Mouse (Mus musculus) E14TG2a.4 (cell line): ENCODE measurements at regions not wholly inside any gene's neighbourhood (a gene's known extent, or its start where the extent isn't known, plus 50 kb on each side); places are given as distances from the start of the nearest gene placed in this dataset.

Source experiments
- H3K27me3 ChIP-seq: 2 replicates; pipeline ENCODE4 v1.6.1; 2014; ENCODE audit warnings: low read length, control low read depth; ENCODE audit not compliant: insufficient read depth
- H3K36me3 ChIP-seq: 2 replicates; pipeline ENCODE4 v1.6.1; 2014; ENCODE audit warnings: low read length, control low read depth; ENCODE audit not compliant: insufficient read depth
- H3K4me1 ChIP-seq: replicated peaks from 2 replicates; pipeline ENCODE4 v1.6.1; 2014; ENCODE audit warnings: low read depth, low read length, control low read depth
- H3K4me3 ChIP-seq: replicated peaks from 2 replicates; pipeline ENCODE4 v1.5.1; 2014; ENCODE audit warnings: mild to moderate bottlenecking, low read length
- H3K9me3 ChIP-seq: 2 replicates; pipeline ENCODE4 v1.6.1; 2014; ENCODE audit warnings: low read length, control low read depth
- CTCF ChIP-seq: conservative IDR thresholded peaks from 2 replicates; pipeline ENCODE4 v1.5.1; 2014; ENCODE audit warnings: low read length
- NANOG ChIP-seq: IDR thresholded peaks from 2 replicates; pipeline ENCODE4 v1.6.1; 2014; ENCODE audit warnings: borderline replicate concordance, low read length, mixed read lengths
- POU5F1 ChIP-seq: IDR thresholded peaks from 2 replicates; pipeline ENCODE4 v1.6.1; 2014; ENCODE audit warnings: low read length, borderline replicate concordance

GRCm38 (mm10) chr15:62191641-62192040 is 1268.8 kb upstream of the A1bg start:
- TF ChIP-seq POU5F1 (no peak), NANOG (no peak), CTCF (no peak)
- peaks cover 24% of the 10 kb centered on the region for H3K4me1 ChIP-seq
- H3K36me3 ChIP-seq: peaks cover 52% of the 10 kb centered on the region
- no peaks in the 10 kb centered on the region for H3K9me3 ChIP-seq
- no peaks in the 10 kb centered on the region for H3K27me3 ChIP-seq
- no peak overlapping the region for H3K4me3 ChIP-seq

- Histone ChIP-seq H3K9me3 (no peaks in the 10 kb centered on the region), H3K27me3 (no peaks in the 10 kb centered on the region), H3K4me1 (peaks cover 24% of the 10 kb centered on the region), H3K4me3 (no peak overlapping the region), H3K36me3 (peaks cover 54% of the 10 kb centered on the region)
- no peak for TF ChIP-seq NANOG
- no peak for TF ChIP-seq CTCF
- TF ChIP-seq POU5F1: no peak
Observed at GRCm38 (mm10) chr15:62190977-62191614, 1268.3 kb upstream of the A1bg start.

- H3K27me3 ChIP-seq: no peaks in the 10 kb centered on the region
- peaks cover 24% of the 10 kb centered on the region for H3K4me1 ChIP-seq
- no peak for TF ChIP-seq POU5F1
- no peak for TF ChIP-seq CTCF
- TF ChIP-seq NANOG: no peak; the same call in 1 of the 2 replicates
- no peak overlapping the region for H3K4me3 ChIP-seq
- H3K9me3 ChIP-seq: no peaks in the 10 kb centered on the region
- H3K36me3 ChIP-seq: peaks cover 56% of the 10 kb centered on the region
Observed at GRCm38 (mm10) chr15:62190224-62190910, 1267.6 kb upstream of the A1bg start.

GRCm38 (mm10) chr15:62189565-62190181 is 1266.9 kb upstream of the A1bg start:
- Histone ChIP-seq H3K9me3 (no peaks in the 10 kb centered on the region), H3K36me3 (peaks cover 62% of the 10 kb centered on the region), H3K27me3 (no peaks in the 10 kb centered on the region), H3K4me1 (peaks cover 24% of the 10 kb centered on the region), H3K4me3 (no peak overlapping the region)
- TF ChIP-seq POU5F1 (no peak), CTCF (no peak), NANOG (0 out of 2 replicates have a peak, but pooled peaks have one; percentile 3)

- H3K9me3 ChIP-seq: no peaks in the 10 kb centered on the region
- TF ChIP-seq CTCF (no peak), POU5F1 (no peak), NANOG (no peak)
- H3K4me3 ChIP-seq: no peak overlapping the region
- peaks cover 38% of the 10 kb centered on the region for H3K4me1 ChIP-seq
- H3K27me3 ChIP-seq: no peaks in the 10 kb centered on the region
- H3K36me3 ChIP-seq: peaks cover 82% of the 10 kb centered on the region
Observed at GRCm38 (mm10) chr15:62186548-62186947, 1263.7 kb upstream of the A1bg start.

- Histone ChIP-seq H3K4me1 (peaks cover 22% of the 10 kb centered on the region; the same call in 1 of the 2 replicates), H3K36me3 (peaks cover 86% of the 10 kb centered on the region), H3K4me3 (no peak overlapping the region), H3K27me3 (no peaks in the 10 kb centered on the region), H3K9me3 (no peaks in the 10 kb centered on the region)
- TF ChIP-seq POU5F1: no peak
- no peak for TF ChIP-seq NANOG
- no peak for TF ChIP-seq CTCF
Observed at GRCm38 (mm10) chr15:62183803-62184202, 1261.0 kb upstream of the A1bg start.

GRCm38 (mm10) chr15:62181454-62181910 is 1258.7 kb upstream of the A1bg start:
- no peak overlapping the region for H3K4me3 ChIP-seq
- TF ChIP-seq NANOG: no peak
- no peak for TF ChIP-seq CTCF
- no peak for TF ChIP-seq POU5F1
- peaks cover 92% of the 10 kb centered on the region for H3K36me3 ChIP-seq
- no peaks in the 10 kb centered on the region for H3K9me3 ChIP-seq
- no peaks in the 10 kb centered on the region for H3K27me3 ChIP-seq
- peaks cover 26% of the 10 kb centered on the region for H3K4me1 ChIP-seq

GRCm38 (mm10) chr15:62180718-62181117 is 1257.9 kb upstream of the A1bg start:
- Histone ChIP-seq H3K27me3 (no peaks in the 10 kb centered on the region), H3K36me3 (peaks cover 95% of the 10 kb centered on the region), H3K9me3 (no peaks in the 10 kb centered on the region), H3K4me3 (no peak overlapping the region), H3K4me1 (peaks cover 34% of the 10 kb centered on the region)
- TF ChIP-seq CTCF: no peak
- no peak for TF ChIP-seq POU5F1
- no peak for TF ChIP-seq NANOG
